Mouse (Mus musculus): ENCODE data around the gene Zdhhc18. TPM values are rescaled to one million over a fixed set of nuclear protein-coding genes. Genes with fewer than 3 reads are reported as not detected.

Zdhhc18 gene
- polyA plus RNA-seq, 1 experiment from 2014 or later: 7.0 TPM

GRCm38 (mm10) chr4:133569291-133570065 is 80.5 kb downstream of the Zdhhc18 start:
- Histone ChIP-seq H3K27ac (replicated peaks) (no peak overlapping the region), H3K36me3 (no peaks in the 10 kb centered on the region), H3K4me3 (replicated peaks) (no peak overlapping the region), H3K4me2 (no peak overlapping the region), H3K9ac (replicated peaks) (no peak overlapping the region), H3K4me1 (peaks cover 5% of the 10 kb centered on the region; the same call in 1 of the 2 replicates), H3K27me3 (replicated peaks) (no peaks in the 10 kb centered on the region), H3K9me3 (replicated peaks) (no peaks in the 10 kb centered on the region)
- 78% methylated on average over 10 of the region's 10 CpGs for WGBS
- no peak for ATAC-seq (ENCODE audit: low FRiP score)

- H3K4me1 ChIP-seq: no peaks in the 10 kb centered on the region
- H3K27ac ChIP-seq (replicated peaks): no peak overlapping the region
- H3K9me3 ChIP-seq (replicated peaks): no peaks in the 10 kb centered on the region
- no peak overlapping the region for H3K9ac ChIP-seq (replicated peaks)
- no peaks in the 10 kb centered on the region for H3K36me3 ChIP-seq
- no peak for ATAC-seq (ENCODE audit: low FRiP score)
- no peak overlapping the region for H3K4me3 ChIP-seq (replicated peaks)
- no peak overlapping the region for H3K4me2 ChIP-seq
- no peaks in the 10 kb centered on the region for H3K27me3 ChIP-seq (replicated peaks)
- WGBS: 24% methylated on average over 8 of the region's 8 CpGs
Measured at GRCm38 (mm10) chr4:133567251-133567650, 82.7 kb downstream of the Zdhhc18 start.

DNA sequence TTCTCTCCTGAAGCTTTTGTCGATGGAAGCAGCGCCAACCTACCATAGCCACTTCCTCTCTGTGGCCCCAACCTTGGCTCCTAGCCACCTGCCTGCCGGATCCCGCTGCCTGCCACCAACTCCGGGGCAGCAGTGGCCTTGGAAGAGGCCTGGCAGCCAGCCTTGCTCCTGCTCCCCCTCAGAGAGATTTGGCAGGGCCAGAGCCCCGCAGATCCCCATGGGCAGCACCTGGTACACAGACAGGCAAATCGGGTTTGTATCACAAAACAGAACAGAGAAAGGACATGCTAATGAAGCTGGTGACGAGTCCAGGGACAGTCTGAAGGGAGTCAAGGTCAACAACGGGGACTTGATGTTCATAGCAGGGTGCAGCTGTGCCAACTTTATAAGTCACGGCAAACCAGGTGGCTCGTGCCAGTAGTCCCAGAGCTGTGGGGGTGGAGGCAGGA is 86.8 kb downstream of the Zdhhc18 start:
- Histone ChIP-seq H3K27ac (replicated peaks) (no peak overlapping the region), H3K9me3 (replicated peaks) (no peaks in the 10 kb centered on the region), H3K27me3 (replicated peaks) (no peaks in the 10 kb centered on the region), H3K4me2 (no peak overlapping the region), H3K9ac (replicated peaks) (no peak overlapping the region), H3K4me1 (no peaks in the 10 kb centered on the region), H3K4me3 (replicated peaks) (no peak overlapping the region), H3K36me3 (no peaks in the 10 kb centered on the region)
- WGBS: 66% methylated on average over 11 of the region's 11 CpGs
- no peak for ATAC-seq (ENCODE audit: low FRiP score)

- Histone ChIP-seq H3K4me2 (no peak overlapping the region), H3K27me3 (replicated peaks) (no peaks in the 10 kb centered on the region), H3K36me3 (no peaks in the 10 kb centered on the region), H3K27ac (replicated peaks) (no peak overlapping the region), H3K4me3 (replicated peaks) (no peak overlapping the region), H3K9ac (replicated peaks) (no peak overlapping the region), H3K9me3 (replicated peaks) (no peaks in the 10 kb centered on the region), H3K4me1 (no peaks in the 10 kb centered on the region)
- WGBS: 54% methylated on average over 4 of the region's 4 CpGs
- ATAC-seq (ENCODE audit: low FRiP score): no peak
Measured at GRCm38 (mm10) chr4:133561622-133562021, 88.3 kb downstream of the Zdhhc18 start.

DNA sequence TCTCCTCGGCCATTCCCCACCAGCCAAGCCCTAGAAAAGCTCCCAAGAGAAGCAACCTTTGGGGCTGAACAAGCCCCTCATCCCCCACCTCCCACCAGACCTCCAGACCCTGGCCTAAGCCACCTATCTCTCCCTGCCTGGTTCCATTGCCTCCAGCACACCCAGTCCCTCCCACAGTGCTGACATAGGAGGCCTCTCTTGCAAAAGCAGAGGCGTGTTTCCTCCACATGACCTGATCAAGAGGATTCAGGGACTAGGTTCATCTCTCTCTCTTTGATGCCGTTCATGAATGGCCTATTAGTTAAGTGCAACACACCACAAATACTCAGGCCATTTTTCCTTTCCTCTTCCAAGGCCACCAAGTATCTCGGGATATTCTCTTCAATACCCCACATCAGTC is 90.1 kb downstream of the Zdhhc18 start:
- Histone ChIP-seq H3K27me3 (replicated peaks) (no peaks in the 10 kb centered on the region), H3K4me1 (no peaks in the 10 kb centered on the region), H3K27ac (replicated peaks) (no peak overlapping the region), H3K9me3 (replicated peaks) (no peaks in the 10 kb centered on the region), H3K9ac (replicated peaks) (no peak overlapping the region), H3K4me2 (no peak overlapping the region), H3K4me3 (replicated peaks) (no peak overlapping the region), H3K36me3 (no peaks in the 10 kb centered on the region)
- WGBS: 87% methylated on average over 4 of the region's 4 CpGs
- ATAC-seq (ENCODE audit: low FRiP score): no peak

DNA sequence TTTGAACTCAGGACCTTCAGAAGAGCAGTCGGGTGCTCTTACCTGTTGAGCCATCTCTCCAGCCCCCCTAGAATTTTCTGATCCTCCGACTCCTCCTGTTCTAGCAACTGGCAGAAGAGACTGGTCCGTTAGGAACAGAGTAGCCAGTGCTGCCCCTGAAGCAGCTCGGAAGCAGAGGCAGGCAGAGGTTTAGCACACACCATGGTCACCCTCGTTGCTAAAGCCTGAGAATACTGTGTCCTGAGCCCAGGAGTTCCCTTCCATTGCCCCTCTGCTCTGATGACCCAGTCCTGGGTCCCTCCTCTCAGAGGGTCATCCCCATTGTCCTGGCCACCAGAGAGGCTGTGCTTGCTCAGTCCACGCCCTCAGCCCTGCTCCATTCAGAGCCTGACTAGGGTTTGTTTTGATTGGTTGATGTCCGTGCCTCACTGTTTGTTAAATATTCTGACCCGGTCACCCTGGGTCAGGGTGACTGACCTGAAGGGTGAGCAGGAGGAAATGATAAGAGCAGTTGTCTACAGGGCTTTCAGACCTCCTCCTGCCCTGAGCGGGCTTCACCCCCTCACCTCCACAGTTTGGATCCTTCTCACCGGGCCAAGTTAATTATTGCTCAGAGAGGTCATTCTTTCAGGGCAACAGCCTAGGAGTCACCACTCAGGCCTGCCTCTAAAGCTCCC is 92.8 kb downstream of the Zdhhc18 start:
- Histone ChIP-seq H3K4me1 (no peaks in the 10 kb centered on the region), H3K4me3 (replicated peaks) (no peak overlapping the region), H3K4me2 (no peak overlapping the region), H3K9ac (replicated peaks) (no peak overlapping the region), H3K27ac (replicated peaks) (no peak overlapping the region), H3K36me3 (no peaks in the 10 kb centered on the region), H3K9me3 (replicated peaks) (no peaks in the 10 kb centered on the region), H3K27me3 (replicated peaks) (no peaks in the 10 kb centered on the region)
- WGBS: 28% methylated on average over 10 of the region's 10 CpGs
- ATAC-seq (ENCODE audit: low FRiP score): no peak

Small RNA genes lying within 50 kb of the gene (microRNA-seq; reads per million reads assigned to microRNA genes)
- not detected for gene Gm23158

Other genes starting within 250 kb of the Zdhhc18 start
- gene Tent5b, start 170.0 kb downstream of the Zdhhc18 start, polyA plus RNA-seq (2015; fragmentation: Nextera tagmentation; extraction: Ambion mirVana): 0.26 and 0.57 TPM in 2 replicates
- gene Trnp1, start 151.6 kb downstream of the Zdhhc18 start, polyA plus RNA-seq (2015; fragmentation: Nextera tagmentation; extraction: Ambion mirVana): 10.6 and 14.3 TPM in 2 replicates
- gene Kdf1, start 131.2 kb downstream of the Zdhhc18 start, polyA plus RNA-seq (2015; fragmentation: Nextera tagmentation; extraction: Ambion mirVana): 0.27 and 7.0 TPM in 2 replicates
- gene Nudc, start 104.2 kb downstream of the Zdhhc18 start, polyA plus RNA-seq (2015; fragmentation: Nextera tagmentation; extraction: Ambion mirVana): 269 and 290 TPM in 2 replicates
- gene Nr0b2, start 96.8 kb downstream of the Zdhhc18 start, polyA plus RNA-seq (2015; fragmentation: Nextera tagmentation; extraction: Ambion mirVana): 0.13 and 0.47 TPM in 2 replicates
- gene Gpatch3, start 75.4 kb downstream of the Zdhhc18 start, polyA plus RNA-seq (2015; fragmentation: Nextera tagmentation; extraction: Ambion mirVana): 5.8 TPM in 2 replicates
- gene Gpn2, start 65.8 kb downstream of the Zdhhc18 start, polyA plus RNA-seq (2015; fragmentation: Nextera tagmentation; extraction: Ambion mirVana): 17.0 and 17.2 TPM in 2 replicates
- gene Sfn, start 48.0 kb downstream of the Zdhhc18 start, polyA plus RNA-seq (2015; fragmentation: Nextera tagmentation; extraction: Ambion mirVana): 1.7 and 32.5 TPM in 2 replicates
- 12.4 and 15.7 TPM in 2 replicates for gene Pigv, start 22.5 kb upstream of the Zdhhc18 start, polyA plus RNA-seq (2015; fragmentation: Nextera tagmentation; extraction: Ambion mirVana)
- 26.9 and 28.7 TPM in 2 replicates for gene Arid1a, start 106.6 kb upstream of the Zdhhc18 start, polyA plus RNA-seq (2015; fragmentation: Nextera tagmentation; extraction: Ambion mirVana)
- gene Rps6ka1, start 237.6 kb upstream of the Zdhhc18 start, polyA plus RNA-seq (2015; fragmentation: Nextera tagmentation; extraction: Ambion mirVana): 23.7 and 38.8 TPM in 2 replicates

All from neural tube, embryonic 15.5 days (tissue).